Comparison of ENCODE assay signal across 8 mouse cellular contexts in genomic region chr11:101626649-101626994, GRCm38 (mm10). TPM values are rescaled to one million over a fixed set of nuclear protein-coding genes. Genes with fewer than 3 reads are reported as not detected.
DNase-seq lines count a peak whose midpoint lies in the region; ATAC-seq and TF ChIP-seq lines count a peak whose summit lies in the region.

No protein-coding gene starts in this region.

- DNase-seq in lung, embryonic 14.5 days, result no peak
- DNase-seq in lung, postnatal 4 days, result no peak
- no peak for DNase-seq in gastrocnemius, postnatal 14 days
- DNase-seq in right cerebral cortex, postnatal 25 days, result no peak
- DNase-seq in spleen, postnatal 4 days (ENCODE audit: low spot score in 2 of 2), result no peak

- peak overlapping the region; percentile 98 for H3K27ac ChIP-seq in lung, embryonic 14.5 days (ENCODE audit: low read depth)
- peak overlapping the region; percentile 99 for H3K27ac ChIP-seq in limb, embryonic 12.5 days
- H3K27ac ChIP-seq in neural tube, embryonic 15.5 days (replicated peaks), result peak overlapping the region; percentile 84

- intact Hi-C loops in gastrocnemius, postnatal 14 days (cut with DNase I; ENCODE audit: low total_unique reads), result no loop called here

- H3K4me3 ChIP-seq in lung, embryonic 14.5 days (ENCODE audit: low read depth, low read length), result peak overlapping the region; percentile 42
- H3K4me3 ChIP-seq in limb, embryonic 12.5 days (replicated peaks), result peak overlapping the region; percentile 35
- H3K4me3 ChIP-seq in neural tube, embryonic 15.5 days (replicated peaks), result peak overlapping the region; percentile 36

- no peak; the same call in 1 of the 2 replicates for ATAC-seq in lung, embryonic 14.5 days (ENCODE audit: insufficient read depth)
- peak; percentile 61 for ATAC-seq in erythroblast, adult 5-6 weeks (replicated peaks; ENCODE audit: low FRiP score, poor library complexity, severe bottlenecking)
- no peak for ATAC-seq in limb, embryonic 12.5 days (ENCODE audit: insufficient number of reproducible peaks, insufficient read depth, low FRiP score, low TSS enrichment, low read depth)
- ATAC-seq in neural tube, embryonic 15.5 days (ENCODE audit: low FRiP score), result peak; percentile 45

- no peak for TF ChIP-seq CTCF in lung, embryonic 14.5 days (IDR thresholded peaks at IDR 0.05; ENCODE audit: low read depth)

- H3K4me2 ChIP-seq in lung, embryonic 14.5 days, result peak overlapping the region; percentile 85
- H3K4me2 ChIP-seq in limb, embryonic 12.5 days, result peak overlapping the region; percentile 56
- H3K4me2 ChIP-seq in neural tube, embryonic 15.5 days, result peak overlapping the region; percentile 98

- H3K9ac ChIP-seq in lung, embryonic 14.5 days, result peak overlapping the region; percentile 59
- peak overlapping the region; percentile 59 for H3K9ac ChIP-seq in limb, embryonic 12.5 days (replicated peaks)
- H3K9ac ChIP-seq in neural tube, embryonic 15.5 days (replicated peaks), result peak overlapping the region; percentile 43

- whole genome bisulfite sequencing in lung, embryonic 14.5 days, result 3% methylated on average over 8 of the region's 8 CpGs
- WGBS in limb, embryonic 12.5 days, result 3% methylated on average over 8 of the region's 8 CpGs
- WGBS in neural tube, embryonic 15.5 days, result 7% methylated on average over 8 of the region's 8 CpGs

- no peaks in the 10 kb centered on the region for H3K9me3 ChIP-seq in lung, embryonic 14.5 days (ENCODE audit: low read depth, low read length)
- H3K9me3 ChIP-seq in limb, embryonic 12.5 days, result no peaks in the 10 kb centered on the region
- H3K9me3 ChIP-seq in neural tube, embryonic 15.5 days (replicated peaks), result no peaks in the 10 kb centered on the region

- no peaks in the 10 kb centered on the region for H3K27me3 ChIP-seq in lung, embryonic 14.5 days (ENCODE audit: insufficient read depth, low read length)
- no peaks in the 10 kb centered on the region for H3K27me3 ChIP-seq in limb, embryonic 12.5 days
- no peaks in the 10 kb centered on the region for H3K27me3 ChIP-seq in neural tube, embryonic 15.5 days (replicated peaks)

- H3K4me1 ChIP-seq in lung, embryonic 14.5 days (ENCODE audit: insufficient read depth), result no peaks in the 10 kb centered on the region
- H3K4me1 ChIP-seq in limb, embryonic 12.5 days (replicated peaks), result 0 out of 2 replicates have a peak, but pooled peaks cover 2% of the 10 kb centered on the region
- H3K4me1 ChIP-seq in neural tube, embryonic 15.5 days, result peaks cover 10% of the 10 kb centered on the region

- H3K36me3 ChIP-seq in lung, embryonic 14.5 days (ENCODE audit: insufficient read depth), result no peaks in the 10 kb centered on the region
- no peaks in the 10 kb centered on the region for H3K36me3 ChIP-seq in limb, embryonic 12.5 days
- no peaks in the 10 kb centered on the region for H3K36me3 ChIP-seq in neural tube, embryonic 15.5 days

RNA-seq across cellular contexts. Expression of gene Rdm1, which starts 0.4 kb away (rescaled TPM):
- polyA plus RNA-seq in lung, embryonic 14.5 days (2014; fragmentation: Nextera tagmentation; extraction: Ambion mirVana), result 33.1 and 33.4 TPM in 2 replicates
- total RNA-seq in erythroblast, adult 5-6 weeks (2015; ENCODE audit: low replicate concordance), result 6.7 and 18.6 TPM in 2 replicates
- total RNA-seq in erythroblast, adult 5-6 weeks (2017; ENCODE audit: low replicate concordance), result 4.6 and 6.2 TPM in 2 replicates
- 37.0 and 37.8 TPM in 2 replicates for polyA plus RNA-seq in limb, embryonic 12.5 days (2016; fragmentation: Nextera tagmentation; extraction: Ambion mirVana)
- 14.1 and 19.8 TPM in 2 replicates for polyA plus RNA-seq in neural tube, embryonic 15.5 days (2015; fragmentation: Nextera tagmentation; extraction: Ambion mirVana)
- total RNA-seq in gastrocnemius, postnatal 14 days (2021), result 10 to 100 TPM; 18.0 to 19.8 TPM

RNA-seq across cellular contexts. Expression of gene Gm11634, which starts 27.6 kb away (rescaled TPM):
- not detected in 2 replicates for polyA plus RNA-seq in lung, embryonic 14.5 days (2014; fragmentation: Nextera tagmentation; extraction: Ambion mirVana)
- total RNA-seq in erythroblast, adult 5-6 weeks (2015; ENCODE audit: low replicate concordance), result not detected in 2 replicates
- total RNA-seq in erythroblast, adult 5-6 weeks (2017; ENCODE audit: low replicate concordance), result not detected in 2 replicates
- not detected in 2 replicates for polyA plus RNA-seq in limb, embryonic 12.5 days (2016; fragmentation: Nextera tagmentation; extraction: Ambion mirVana)
- polyA plus RNA-seq in neural tube, embryonic 15.5 days (2015; fragmentation: Nextera tagmentation; extraction: Ambion mirVana), result not detected in 2 replicates
- total RNA-seq in gastrocnemius, postnatal 14 days (2021), result not detected

RNA-seq across cellular contexts. Expression of gene Arl4d, which starts 38.7 kb away (rescaled TPM):
- polyA plus RNA-seq in lung, embryonic 14.5 days (2014; fragmentation: Nextera tagmentation; extraction: Ambion mirVana), result 2.1 and 2.8 TPM in 2 replicates
- total RNA-seq in erythroblast, adult 5-6 weeks (2015; ENCODE audit: low replicate concordance), result not detected in 2 replicates
- 0.85 and 1.5 TPM in 2 replicates for total RNA-seq in erythroblast, adult 5-6 weeks (2017; ENCODE audit: low replicate concordance)
- 1.7 and 2.5 TPM in 2 replicates for polyA plus RNA-seq in limb, embryonic 12.5 days (2016; fragmentation: Nextera tagmentation; extraction: Ambion mirVana)
- polyA plus RNA-seq in neural tube, embryonic 15.5 days (2015; fragmentation: Nextera tagmentation; extraction: Ambion mirVana), result 8.1 and 9.1 TPM in 2 replicates
- 10 to 100 TPM in 1 of 2 experiments, 1 to 10 TPM in 1; 7.1 to 10.7 TPM for total RNA-seq in gastrocnemius, postnatal 14 days (2021)

RNA-seq across cellular contexts. Expression of gene Tmem106a, which starts 44.6 kb away (rescaled TPM):
- polyA plus RNA-seq in lung, embryonic 14.5 days (2014; fragmentation: Nextera tagmentation; extraction: Ambion mirVana), result 3.3 and 5.2 TPM in 2 replicates
- total RNA-seq in erythroblast, adult 5-6 weeks (2015; ENCODE audit: low replicate concordance), result 6.9 and 16.9 TPM in 2 replicates
- total RNA-seq in erythroblast, adult 5-6 weeks (2017; ENCODE audit: low replicate concordance), result 3.6 and 3.8 TPM in 2 replicates
- polyA plus RNA-seq in limb, embryonic 12.5 days (2016; fragmentation: Nextera tagmentation; extraction: Ambion mirVana), result 1.4 and 2.9 TPM in 2 replicates
- polyA plus RNA-seq in neural tube, embryonic 15.5 days (2015; fragmentation: Nextera tagmentation; extraction: Ambion mirVana), result 4.4 and 5.9 TPM in 2 replicates
- 1 to 10 TPM; 2.3 to 3.1 TPM for total RNA-seq in gastrocnemius, postnatal 14 days (2021)

Comparison
In these comparisons a context has a peak if more than half of its experiments do, and no peak if none do; other contexts are left out.
1. ATAC-seq: peak in erythroblast, adult 5-6 weeks (single experiment) and neural tube, embryonic 15.5 days (single experiment); none in lung, embryonic 14.5 days (single experiment) and limb, embryonic 12.5 days (single experiment).
2. Peak in every context shown above with its lines, with median percentiles within 50 percentile points of each other: H3K27ac ChIP-seq, H3K4me2 ChIP-seq, H3K4me3 ChIP-seq and H3K9ac ChIP-seq.